Mouse (Mus musculus): ENCODE measurements around the gene Ptafr.

DNA sequence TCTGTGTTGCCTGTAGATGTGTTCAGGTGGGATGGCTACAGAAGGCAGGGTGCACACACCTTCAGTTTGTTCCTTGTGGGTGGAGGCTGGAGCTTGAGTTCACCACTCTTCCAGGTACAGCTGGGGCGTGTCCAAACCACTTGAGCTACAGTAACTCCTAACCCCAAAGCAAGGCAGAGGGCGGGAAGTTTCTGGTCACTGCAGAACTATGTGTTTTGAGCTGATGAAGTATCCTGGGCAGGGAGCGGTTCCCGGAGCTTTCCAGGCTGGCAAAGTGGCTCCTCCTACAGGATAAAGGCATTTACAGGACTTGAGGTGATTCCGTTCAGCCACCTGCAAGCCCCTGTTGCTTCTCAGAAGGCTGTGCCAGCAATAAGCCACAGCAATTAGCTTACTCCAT lies 9.6 kb upstream of the Ptafr start:
- no peak for TF ChIP-seq MYC (IDR thresholded peaks at IDR 0.05; ENCODE audit: low read depth, low read length)
- TF ChIP-seq CTCF (conservative IDR thresholded peaks at IDR 0.05 in 1 of 2, IDR thresholded peaks at IDR 0.05 in 1 of 2; ENCODE audit: low read depth in 2 of 2, low read length in 2 of 2), result no peak
- TF ChIP-seq EP300 (IDR thresholded peaks at IDR 0.05; ENCODE audit: low read length), result no peak
- TF ChIP-seq TCF12 (IDR thresholded peaks at IDR 0.05; ENCODE audit: low read depth, low read length), result no peak
- TF ChIP-seq ZNF384 (IDR thresholded peaks at IDR 0.05; ENCODE audit: low read depth, low read length), result no peak
- TF ChIP-seq ELF1 (IDR thresholded peaks at IDR 0.05; ENCODE audit: low read depth, low read length), result no peak
- TF ChIP-seq USF1 (IDR thresholded peaks at IDR 0.05; ENCODE audit: low read depth, low read length), result no peak
- no peak for TF ChIP-seq UBTF (IDR thresholded peaks at IDR 0.05; ENCODE audit: low read depth, low read length)
- TF ChIP-seq PAX5 (IDR thresholded peaks at IDR 0.05; ENCODE audit: low read length), result no peak
- TF ChIP-seq E2F4 (IDR thresholded peaks at IDR 0.05; ENCODE audit: insufficient replicate concordance, low read depth, low read length), result no peak

Data from CH12.LX (cell line).